Mouse (Mus musculus) bone marrow macrophage, adult 2 months (primary cell): ENCODE data around the gene Myo1g. TPM values are rescaled to one million over a fixed set of nuclear protein-coding genes. Genes with fewer than 3 reads are reported as not detected.

Experiments used
- H3K27ac ChIP-seq: 2 replicates; pipeline ENCODE4 v1.5.1; 2012; ENCODE audit warnings: low read depth, low read length; ENCODE audit not compliant: insufficient read depth
- H3K4me1 ChIP-seq: 2 replicates; pipeline ENCODE4 v1.6.1; 2012; ENCODE audit warnings: low read length; ENCODE audit not compliant: control insufficient read depth, insufficient read depth
- H3K4me3 ChIP-seq: 2 replicates; pipeline ENCODE4 v1.5.1; 2012; ENCODE audit warnings: mild to moderate bottlenecking, low read length, moderate library complexity; ENCODE audit not compliant: insufficient read depth
- CTCF ChIP-seq: IDR thresholded peaks from 2 replicates; pipeline ENCODE4 v1.5.1; 2012; ENCODE audit warnings: low read depth, mild to moderate bottlenecking, low read length, moderate library complexity
- POLR2A ChIP-seq: IDR thresholded peaks from 2 replicates; pipeline ENCODE4 v1.6.1; 2012; ENCODE audit warnings: mild to moderate bottlenecking, low read depth, low read length, borderline replicate concordance
- polyA plus RNA-seq: library from polyadenylated mRNA; stranded (reverse); fragments of >200 nt; gene quantifications from 2 replicates; pipeline ENCODE4 v1.2.4, GENCODE M21; 2012; ENCODE audit not compliant: missing spikeins, insufficient read depth, insufficient read length

Gene Myo1g
- 96.5 and 106 TPM in 2 replicates for polyA plus RNA-seq

DNA sequence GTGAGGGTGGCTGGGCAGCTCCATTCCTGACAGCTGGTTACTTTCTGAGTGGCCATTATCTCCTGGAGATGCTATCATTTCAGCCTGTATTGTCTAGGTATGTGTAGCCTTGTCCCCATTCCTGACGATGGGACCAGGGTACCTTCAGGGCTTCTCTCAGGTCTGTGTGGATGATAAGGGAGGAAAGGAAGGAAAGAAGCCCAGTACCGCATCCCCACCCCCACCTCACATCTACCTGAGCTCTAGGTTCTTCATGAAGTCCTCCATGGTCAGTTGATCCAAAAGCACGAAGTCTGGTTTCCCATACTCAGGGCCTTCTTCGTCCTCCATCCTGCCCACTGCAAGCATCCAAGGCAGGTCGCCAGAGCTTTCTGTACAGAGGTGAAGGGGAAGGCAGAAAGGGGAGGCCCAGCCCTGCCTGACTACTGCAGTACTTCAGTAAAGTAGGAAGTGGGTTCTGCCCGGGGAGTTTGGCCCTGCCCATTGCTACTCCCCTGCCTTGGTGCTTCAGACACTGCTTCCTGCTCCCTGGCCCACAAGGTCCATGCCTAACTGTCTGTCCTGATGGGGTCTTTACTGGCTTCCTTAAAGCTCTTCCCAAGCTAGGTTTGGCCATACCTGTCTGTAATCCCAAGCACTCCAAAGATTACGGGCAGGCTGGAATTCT is at the start of gene Myo1g:
TSS of gene Myo1g (minus strand) at position 459 of the 667 bp plus-strand sequence.
- peak within 1 kb of the TSS; percentile 84 for H3K4me3 ChIP-seq
- H3K27ac ChIP-seq = peak within 1 kb of the TSS; percentile 78
- peaks cover 26% of the 10 kb centered on the region for H3K4me1 ChIP-seq
- TF ChIP-seq CTCF = no peak
- TF ChIP-seq POLR2A = no peak

DNA sequence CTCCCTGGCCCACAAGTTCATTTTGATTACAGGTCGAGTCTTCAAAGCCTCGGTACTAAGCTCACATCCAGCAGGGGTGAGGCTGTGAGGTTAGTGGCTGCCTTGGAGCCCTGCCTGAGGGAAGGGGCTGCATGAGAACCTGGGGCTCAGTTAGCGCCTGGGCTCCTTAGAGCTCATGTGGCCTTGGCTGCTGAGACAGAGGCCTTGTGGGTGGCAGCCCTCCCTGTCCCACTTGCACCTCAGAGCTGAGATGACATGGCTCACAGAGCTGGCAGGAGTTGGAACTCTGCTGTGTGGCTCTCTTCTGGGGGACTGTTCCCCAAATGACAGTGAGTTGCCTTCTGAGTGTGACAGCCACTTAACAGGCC is 48.6 kb upstream of the Myo1g start:
- Histone ChIP-seq H3K4me3 (no peak overlapping the region), H3K4me1 (peaks cover 5% of the 10 kb centered on the region; the same call in 1 of the 2 replicates), H3K27ac (no peak overlapping the region)
- TF ChIP-seq CTCF (no peak), POLR2A (no peak)

DNA sequence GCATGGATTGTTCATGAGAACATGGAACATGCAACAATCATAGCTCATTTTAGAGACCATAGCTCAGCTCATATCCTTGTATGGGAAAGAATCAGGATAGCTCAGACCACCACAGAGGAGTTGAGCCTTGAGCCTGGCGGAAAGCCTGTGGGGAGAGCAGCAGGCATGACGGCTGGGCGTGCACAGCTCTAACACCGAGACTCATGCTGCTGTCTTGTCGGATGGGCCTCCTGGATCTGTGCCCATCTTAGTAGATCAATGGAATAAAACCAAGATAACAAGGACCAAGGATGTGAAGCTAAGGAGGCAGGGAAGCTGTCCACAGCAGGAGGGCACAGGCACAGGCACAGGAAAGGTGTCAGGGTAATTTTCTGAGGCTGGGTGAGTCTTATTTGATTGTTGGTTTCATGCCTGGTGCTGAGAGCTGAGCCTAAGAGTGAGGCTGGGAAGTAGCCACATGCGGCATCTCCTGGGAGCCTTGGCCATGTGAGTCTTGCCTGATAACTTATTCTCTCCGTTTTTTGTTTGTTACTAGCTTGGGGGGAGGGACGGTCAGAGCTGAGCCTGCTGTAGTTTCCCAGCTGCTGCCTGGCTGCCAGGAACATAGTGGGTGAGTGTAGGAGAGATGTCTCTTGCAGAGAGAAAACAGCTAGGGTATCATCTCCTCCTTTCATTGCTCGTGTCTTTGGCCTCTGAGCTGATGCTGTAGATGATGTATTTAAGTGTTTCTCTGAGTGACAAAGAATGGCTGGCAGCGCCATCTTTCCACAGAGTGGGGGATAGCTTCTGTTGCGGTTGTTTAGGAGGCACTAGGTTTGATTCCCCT is 48.0 kb upstream of the Myo1g start:
- Histone ChIP-seq H3K4me3 (no peak overlapping the region), H3K27ac (no peak overlapping the region), H3K4me1 (peaks cover 9% of the 10 kb centered on the region)
- TF ChIP-seq CTCF (no peak), POLR2A (no peak)

DNA sequence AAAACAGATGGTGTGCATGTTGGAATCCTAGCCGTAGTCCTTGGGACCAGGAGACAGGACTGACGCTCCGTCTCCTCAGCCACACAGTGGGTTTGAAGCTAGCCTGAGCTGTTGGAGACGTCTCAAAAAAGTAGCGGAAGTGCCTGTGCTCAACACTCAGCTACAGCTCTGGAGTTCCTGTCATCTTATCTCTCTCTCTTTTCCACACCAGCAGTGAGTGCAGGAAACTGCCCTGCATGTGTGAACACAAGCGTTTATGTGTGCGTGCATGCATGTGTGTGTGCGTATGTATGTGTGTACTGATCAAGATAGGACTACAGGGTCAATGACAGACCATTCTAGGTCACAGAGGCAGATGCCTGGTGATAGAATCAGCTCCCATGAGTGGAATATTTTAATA is 47.2 kb upstream of the Myo1g start:
- Histone ChIP-seq H3K4me1 (peaks cover 16% of the 10 kb centered on the region), H3K4me3 (no peak overlapping the region), H3K27ac (no peak overlapping the region)
- TF ChIP-seq CTCF (no peak), POLR2A (no peak)

DNA sequence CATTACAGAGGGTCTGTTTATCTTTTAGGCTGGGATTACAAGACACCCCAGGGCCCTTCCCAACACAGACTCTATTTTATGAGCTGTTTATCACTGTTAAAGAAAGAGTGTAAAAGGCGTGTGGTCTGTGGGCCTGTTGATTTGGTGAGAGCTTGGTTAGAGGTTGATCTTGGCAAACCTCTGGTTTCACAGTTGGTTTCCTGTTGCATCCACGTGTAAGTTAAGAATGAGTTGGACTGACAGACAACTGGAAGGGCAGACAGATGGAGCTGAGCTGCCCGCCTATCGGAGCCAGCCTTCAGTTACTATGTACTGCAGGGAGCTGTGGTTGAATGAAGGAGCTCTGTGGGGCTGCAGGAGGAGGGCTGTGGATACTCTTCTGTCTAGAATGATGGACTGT is 45.7 kb upstream of the Myo1g start:
- TF ChIP-seq POLR2A (no peak), CTCF (no peak)
- H3K27ac ChIP-seq = no peak overlapping the region
- H3K4me3 ChIP-seq = no peak overlapping the region
- peaks cover 26% of the 10 kb centered on the region for H3K4me1 ChIP-seq

DNA sequence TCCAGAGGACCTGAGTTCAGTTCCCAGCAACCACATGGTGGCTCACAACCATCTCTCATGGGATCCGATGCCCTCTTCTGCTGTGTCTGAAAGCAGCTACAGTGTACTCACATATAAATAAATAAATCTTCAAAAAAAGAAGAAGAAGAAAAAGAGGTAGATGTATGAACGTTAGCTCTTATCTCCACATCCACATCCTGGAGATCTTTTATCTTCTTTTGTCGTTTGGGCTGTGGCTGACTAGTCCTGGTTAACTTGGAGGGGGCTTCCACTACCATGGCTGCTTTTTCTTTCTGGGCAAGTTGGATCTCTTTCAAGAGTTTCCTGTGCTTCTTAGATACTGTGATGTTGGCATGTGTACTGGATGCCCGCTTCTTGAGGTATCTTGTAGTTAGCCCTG is 42.4 kb upstream of the Myo1g start:
- Histone ChIP-seq H3K4me1 (peaks cover 44% of the 10 kb centered on the region), H3K4me3 (no peak overlapping the region), H3K27ac (0 out of 2 replicates have a peak overlapping the region, but pooled peaks have one; percentile 92)
- TF ChIP-seq CTCF = no peak
- no peak for TF ChIP-seq POLR2A

DNA sequence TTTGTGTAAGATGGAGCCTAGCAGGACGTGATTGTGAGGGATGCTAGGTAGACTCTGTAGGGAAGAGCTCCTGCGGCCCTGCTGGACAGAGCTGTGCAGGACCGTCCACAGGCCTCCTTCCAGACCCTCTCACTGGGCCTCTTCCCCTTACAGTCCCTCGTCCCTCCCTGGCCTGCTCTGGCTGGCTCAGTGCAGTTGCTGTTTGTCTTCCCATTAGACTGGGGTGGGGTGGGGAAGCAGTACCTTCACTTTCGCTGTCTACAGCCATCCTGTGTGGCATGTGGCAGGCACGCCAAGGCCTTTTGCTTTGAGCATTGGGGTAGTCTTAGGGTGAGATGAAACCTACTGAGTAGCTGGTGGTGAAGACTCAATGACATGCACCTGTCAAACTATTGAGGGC is 41.6 kb upstream of the Myo1g start:
- Histone ChIP-seq H3K4me1 (peaks cover 50% of the 10 kb centered on the region), H3K4me3 (peak overlapping the region; percentile 63), H3K27ac (peak overlapping the region; percentile 92)
- TF ChIP-seq CTCF (no peak), POLR2A (no peak)

DNA sequence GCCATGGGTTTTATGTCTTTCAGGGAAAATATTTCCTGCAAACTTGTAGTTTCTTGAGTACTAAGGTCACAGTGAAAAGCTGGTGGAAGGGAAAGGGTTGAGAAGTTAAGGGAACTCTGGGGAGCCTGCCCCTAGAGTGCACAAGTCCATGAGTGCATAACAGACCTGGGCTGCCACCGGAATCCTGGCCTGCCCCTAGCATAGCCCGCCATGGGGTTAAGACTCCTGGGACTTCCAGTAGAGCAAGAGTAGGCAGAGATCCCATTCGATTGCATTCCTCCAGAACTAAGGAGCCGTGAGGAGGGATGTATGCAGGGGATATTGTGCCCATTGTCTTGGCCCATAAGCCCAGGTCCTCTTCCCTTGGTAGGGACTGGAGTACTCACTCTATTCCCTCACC is 40.7 kb upstream of the Myo1g start:
- H3K4me1 ChIP-seq = peaks cover 50% of the 10 kb centered on the region
- TF ChIP-seq POLR2A = no peak
- no peak for TF ChIP-seq CTCF
- peak overlapping the region; percentile 92 for H3K27ac ChIP-seq
- peak overlapping the region; percentile 63 for H3K4me3 ChIP-seq

DNA sequence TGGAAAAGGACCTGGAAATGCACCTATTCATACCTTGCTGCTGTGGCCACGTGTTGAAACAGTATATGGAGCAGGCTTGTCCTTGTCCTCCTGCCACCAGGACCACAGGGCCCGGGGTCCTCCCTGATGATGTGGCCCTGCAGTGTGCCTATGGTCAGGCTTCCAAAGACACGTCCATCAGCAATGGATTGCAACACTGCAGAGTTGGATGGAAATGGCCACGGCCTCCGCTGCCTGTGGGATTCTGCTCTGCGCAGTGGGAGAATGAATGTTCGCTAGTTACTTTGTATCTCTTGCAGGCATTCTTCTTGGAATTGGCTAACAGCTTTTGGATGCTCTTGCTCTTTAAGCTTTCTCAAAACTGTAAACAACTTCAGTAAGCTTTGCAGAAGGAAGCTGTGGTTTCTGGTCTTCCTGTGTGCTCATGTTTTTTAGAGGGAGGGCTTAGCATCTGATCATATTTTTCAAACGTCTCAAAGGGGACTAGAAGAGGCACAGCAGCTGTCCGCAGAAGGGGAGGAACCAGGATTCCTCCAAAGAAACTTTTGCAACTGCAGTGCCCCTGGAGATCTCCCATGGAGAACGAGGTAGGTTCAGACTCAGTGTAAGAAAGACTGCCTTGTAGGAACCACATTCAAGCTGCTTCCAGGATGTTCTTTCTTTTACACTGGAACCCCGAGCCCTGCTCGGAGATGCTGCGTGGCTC is 40.0 kb upstream of the Myo1g start:
- TF ChIP-seq CTCF = no peak
- TF ChIP-seq POLR2A = no peak
- peak overlapping the region; percentile 92 for H3K27ac ChIP-seq
- peak overlapping the region; percentile 63 for H3K4me3 ChIP-seq
- H3K4me1 ChIP-seq = peaks cover 49% of the 10 kb centered on the region
